Mouse (Mus musculus) C2C12 (cell line): ENCODE data around the gene Pcgf6. TPM values are rescaled to one million over a fixed set of nuclear protein-coding genes. Genes with fewer than 3 reads are reported as not detected.

Experiments
- H3K27me3 ChIP-seq: one replicate; pipeline ENCODE4 v1.6.1; 2011; ENCODE audit not compliant: control insufficient read depth, insufficient read depth, insufficient read length
- H3K36me3 ChIP-seq: one replicate; pipeline ENCODE4 v1.6.1; 2011; ENCODE audit not compliant: control insufficient read depth, insufficient read depth
- H3K4me3 ChIP-seq: one replicate; pipeline ENCODE4 v1.5.1; 2011; ENCODE audit warnings: mild to moderate bottlenecking, control low read depth; ENCODE audit not compliant: poor library complexity, insufficient read depth, severe bottlenecking
- H3K79me2 ChIP-seq: one replicate; pipeline ENCODE4 v1.6.1; 2011; ENCODE audit not compliant: control insufficient read depth, insufficient read depth
- H3K79me3 ChIP-seq: one replicate; pipeline ENCODE4 v1.6.1; 2011; ENCODE audit warnings: low read depth, control low read depth
- H3ac ChIP-seq: one replicate; pipeline ENCODE3; 2011; ENCODE audit warnings: low read depth; ENCODE audit not compliant: control insufficient read depth, insufficient read length
- CEBPB ChIP-seq: IDR thresholded peaks from one replicate; pipeline ENCODE4 v1.6.1; 2011; ENCODE audit warnings: low read depth, mild to moderate bottlenecking, control low read depth, moderate library complexity
- CTCF ChIP-seq: IDR thresholded peaks from one replicate; pipeline ENCODE4 v1.5.1; 2011; ENCODE audit not compliant: control insufficient read depth, insufficient read depth, insufficient read length
- FOSL1 ChIP-seq: IDR thresholded peaks from one replicate; pipeline ENCODE4 v1.8.0; 2011; ENCODE audit warnings: mild to moderate bottlenecking, low read length; ENCODE audit not compliant: poor library complexity, insufficient read depth, severe bottlenecking
- MAX ChIP-seq: IDR thresholded peaks from one replicate; pipeline ENCODE4 v1.6.1; 2011; ENCODE audit warnings: mild to moderate bottlenecking, control low read depth
- MYOD1 ChIP-seq: IDR thresholded peaks from one replicate; pipeline ENCODE4 v1.6.1; 2011; ENCODE audit warnings: low read depth; ENCODE audit not compliant: control insufficient read depth, insufficient read length
- MYOG ChIP-seq: IDR thresholded peaks from one replicate; pipeline ENCODE4 v1.6.1; 2011; ENCODE audit not compliant: control insufficient read depth, insufficient read length; ENCODE audit errors: extremely low read depth
- USF1 ChIP-seq: IDR thresholded peaks from one replicate; pipeline ENCODE4 v1.6.1; 2011; ENCODE audit warnings: low read depth, mild to moderate bottlenecking, control low read depth, moderate library complexity
- polyA plus RNA-seq: library from polyadenylated mRNA; unstranded; fragments of >200 nt; fragmentation: generic; extraction: Trizol; gene quantifications from one replicate; pipeline ENCODE4 v1.2.1, GENCODE M21; 2012; ENCODE audit warnings: missing spikeins

Gene Pcgf6
- polyA plus RNA-seq, 1 experiment: 5.5 TPM

- TF ChIP-seq USF1 (no peak), CEBPB (no peak), MAX (no peak), FOSL1 (no peak), MYOG (no peak), MYOD1 (no peak), CTCF (no peak)
- no peaks in the 10 kb centered on the region for H3K79me2 ChIP-seq
- H3K36me3 ChIP-seq: no peaks in the 10 kb centered on the region
- H3K4me3 ChIP-seq: no peak overlapping the region
- H3ac ChIP-seq: no peak overlapping the region
- H3K79me3 ChIP-seq: no peaks in the 10 kb centered on the region
- peaks cover 7% of the 10 kb centered on the region for H3K27me3 ChIP-seq
Observed at GRCm38 (mm10) chr19:47022709-47023108, 28.0 kb downstream of the Pcgf6 start.

GRCm38 (mm10) chr19:47019326-47019725, 31.4 kb downstream of the Pcgf6 start:
- no peaks in the 10 kb centered on the region for H3K36me3 ChIP-seq
- H3ac ChIP-seq: no peak overlapping the region
- no peaks in the 10 kb centered on the region for H3K79me3 ChIP-seq
- no peak overlapping the region for H3K4me3 ChIP-seq
- H3K79me2 ChIP-seq: no peaks in the 10 kb centered on the region
- TF ChIP-seq USF1: no peak
- no peak for TF ChIP-seq FOSL1
- no peak for TF ChIP-seq MAX
- no peak for TF ChIP-seq MYOD1
- TF ChIP-seq CTCF: no peak
- no peak for TF ChIP-seq MYOG
- TF ChIP-seq CEBPB: no peak
- peaks cover 28% of the 10 kb centered on the region for H3K27me3 ChIP-seq

GRCm38 (mm10) chr19:47018330-47018729, 32.4 kb downstream of the Pcgf6 start:
- peaks cover 36% of the 10 kb centered on the region for H3K27me3 ChIP-seq
- no peaks in the 10 kb centered on the region for H3K36me3 ChIP-seq
- no peak overlapping the region for H3K4me3 ChIP-seq
- H3K79me3 ChIP-seq: no peaks in the 10 kb centered on the region
- TF ChIP-seq MAX: no peak
- TF ChIP-seq FOSL1: no peak
- no peak for TF ChIP-seq MYOD1
- no peak for TF ChIP-seq CTCF
- TF ChIP-seq USF1: no peak
- TF ChIP-seq MYOG: no peak
- no peak for TF ChIP-seq CEBPB
- H3K79me2 ChIP-seq: no peaks in the 10 kb centered on the region
- no peak overlapping the region for H3ac ChIP-seq

DNA sequence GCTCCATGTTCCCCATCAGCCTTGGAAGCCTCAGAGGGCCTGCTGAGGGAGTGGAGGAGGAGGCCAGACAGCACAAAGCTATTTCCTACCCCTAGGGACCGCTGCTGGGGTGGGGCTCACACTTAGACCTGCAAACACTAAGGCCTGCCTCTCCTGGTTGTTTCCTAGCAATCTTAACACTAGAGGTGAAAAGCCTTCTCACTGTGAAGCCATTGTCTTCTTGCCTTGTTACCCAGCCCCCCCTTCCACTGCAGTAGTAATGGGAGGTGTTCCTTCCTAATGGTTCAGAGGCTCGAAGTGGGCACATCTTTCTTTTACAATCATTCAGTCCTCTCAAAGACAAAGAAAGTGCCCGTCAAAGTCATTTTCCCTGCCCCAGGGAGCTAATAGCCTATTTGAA, 32.9 kb downstream of the Pcgf6 start:
- no peak for TF ChIP-seq CEBPB
- no peak for TF ChIP-seq FOSL1
- TF ChIP-seq MYOG: no peak
- TF ChIP-seq USF1: no peak
- no peak for TF ChIP-seq MAX
- TF ChIP-seq MYOD1: no peak
- no peak for TF ChIP-seq CTCF
- Histone ChIP-seq H3K79me3 (no peaks in the 10 kb centered on the region), H3K36me3 (no peaks in the 10 kb centered on the region), H3ac (no peak overlapping the region), H3K4me3 (no peak overlapping the region), H3K27me3 (peaks cover 41% of the 10 kb centered on the region), H3K79me2 (no peaks in the 10 kb centered on the region)

- Histone ChIP-seq H3ac (no peak overlapping the region), H3K36me3 (no peaks in the 10 kb centered on the region), H3K79me2 (no peaks in the 10 kb centered on the region), H3K79me3 (no peaks in the 10 kb centered on the region), H3K4me3 (no peak overlapping the region), H3K27me3 (peaks cover 47% of the 10 kb centered on the region)
- TF ChIP-seq MYOD1 (no peak), USF1 (no peak), CEBPB (no peak), MYOG (no peak), CTCF (no peak), FOSL1 (no peak), MAX (no peak)
Observed at GRCm38 (mm10) chr19:47016487-47016886, 34.2 kb downstream of the Pcgf6 start.

DNA sequence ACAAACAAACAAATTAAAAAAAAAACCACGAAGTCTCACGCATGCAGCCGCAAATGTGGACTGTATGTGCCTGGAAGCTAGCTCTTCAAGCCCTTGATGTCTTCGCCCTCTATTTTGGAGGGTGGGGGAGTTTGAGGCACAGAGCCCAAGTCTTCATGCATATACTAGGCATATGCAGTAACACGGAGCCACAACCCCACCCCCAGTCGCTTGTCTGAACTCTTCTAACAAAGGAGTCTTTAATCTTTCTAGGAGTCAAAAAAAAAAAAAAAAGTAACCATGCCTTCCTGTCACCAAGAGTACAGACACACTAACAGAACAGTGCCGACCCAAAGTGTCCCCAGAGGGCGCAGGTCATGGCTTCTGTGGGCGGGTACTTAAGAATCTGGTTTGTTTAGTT, 34.7 kb downstream of the Pcgf6 start:
- H3K79me2 ChIP-seq: no peaks in the 10 kb centered on the region
- no peak overlapping the region for H3ac ChIP-seq
- no peak overlapping the region for H3K4me3 ChIP-seq
- no peaks in the 10 kb centered on the region for H3K36me3 ChIP-seq
- no peaks in the 10 kb centered on the region for H3K79me3 ChIP-seq
- peaks cover 51% of the 10 kb centered on the region for H3K27me3 ChIP-seq
- TF ChIP-seq MYOD1 (no peak), USF1 (no peak), MYOG (no peak), FOSL1 (no peak), CEBPB (no peak), MAX (no peak), CTCF (no peak)
